Mouse (Mus musculus) forelimb bud, embryonic 11.5 days (tissue): ENCODE measurements around the gene Stag3.

Experiments used
- DNase-seq: peaks from one replicate; pipeline ENCODE4 v3.0.0-alpha.2; 2012; ENCODE audit warnings: low read depth, low spot score

Stag3 gene

GRCm38 (mm10) chr5:138279585-138280424 is at the start of gene Stag3, which contains the start of the genes Gm43720 and Gpc2:
Stag3 (plus strand) TSS chr5:138280240.
Gm43720 (minus strand) TSS chr5:138279958.
Gpc2 (minus strand) TSS chr5:138280005.
- DNase-seq: peak; percentile 99

GRCm38 (mm10) chr5:138233778-138234177 is 46.3 kb upstream of the Stag3 start:
- DNase-seq: no peak

GRCm38 (mm10) chr5:138234224-138234623 is 45.8 kb upstream of the Stag3 start:
- no peak for DNase-seq

- DNase-seq: no peak
These were observed 38.5 kb upstream of the Stag3 start for GRCm38 (mm10) chr5:138241511-138241910.

- no peak for DNase-seq
These were observed 28.9 kb upstream of the Stag3 start for GRCm38 (mm10) chr5:138251144-138251543.

- DNase-seq: no peak
These were observed 27.0 kb upstream of the Stag3 start for GRCm38 (mm10) chr5:138253061-138253460.

- peak; percentile 94 for DNase-seq
These were observed 24.5 kb upstream of the Stag3 start, which contains the start of gene Lamtor4 for GRCm38 (mm10) chr5:138255353-138256093. Lamtor4 (plus strand) TSS chr5:138255482.

GRCm38 (mm10) chr5:138256094-138256467 is 24.0 kb upstream of the Stag3 start:
- DNase-seq: no peak

- no peak for DNase-seq
These were observed 23.0 kb upstream of the Stag3 start for GRCm38 (mm10) chr5:138256966-138257584.

GRCm38 (mm10) chr5:138257585-138257978 is 22.5 kb upstream of the Stag3 start:
- DNase-seq: no peak

GRCm38 (mm10) chr5:138258078-138258477 is 22.0 kb upstream of the Stag3 start:
- no peak for DNase-seq

GRCm38 (mm10) chr5:138258542-138258941 is 21.5 kb upstream of the Stag3 start:
- no peak for DNase-seq

- DNase-seq: no peak
These were observed 21.0 kb upstream of the Stag3 start for GRCm38 (mm10) chr5:138258993-138259392.

GRCm38 (mm10) chr5:138260051-138260450 is 20.0 kb upstream of the Stag3 start:
- DNase-seq: no peak

- DNase-seq: no peak
These were observed 19.2 kb upstream of the Stag3 start for GRCm38 (mm10) chr5:138260834-138261233.

GRCm38 (mm10) chr5:138262001-138262400 is 18.0 kb upstream of the Stag3 start:
- DNase-seq: no peak

GRCm38 (mm10) chr5:138262582-138263240 is 17.3 kb upstream of the Stag3 start:
- no peak for DNase-seq

- DNase-seq: peak; percentile 84
These were observed 16.5 kb upstream of the Stag3 start, which contains the start of gene BC037034 for GRCm38 (mm10) chr5:138263260-138264206. BC037034 (minus strand) TSS chr5:138264033.

GRCm38 (mm10) chr5:138264207-138264578 is 15.8 kb upstream of the Stag3 start:
- DNase-seq: no peak

GRCm38 (mm10) chr5:138265712-138266111 is 14.3 kb upstream of the Stag3 start:
- DNase-seq: no peak
